Mouse (Mus musculus) lung, adult 2 months (tissue): ENCODE measurements at regions not wholly inside any gene's neighbourhood (a gene's known extent, or its start where the extent isn't known, plus 50 kb on each side); places are given as distances from the start of the nearest gene placed in this dataset.

Experiments
- CTCF ChIP-seq: fragments of 200-500 bp; IDR thresholded peaks from 2 replicates; pipeline ENCODE4 v1.5.1; 2011; ENCODE audit warnings: mild to moderate bottlenecking, low read length, control low read depth; ENCODE audit not compliant: insufficient read depth
- POLR2A ChIP-seq: fragments of 200-500 bp; IDR thresholded peaks from 2 replicates; pipeline ENCODE4 v1.6.1; 2011; ENCODE audit warnings: low read depth, mild to moderate bottlenecking, control low read depth, low read length, borderline replicate concordance; ENCODE audit errors: extremely low read depth

- TF ChIP-seq POLR2A (no peak), CTCF (no peak)
Observed at GRCm38 (mm10) chr2:48414596-48415481, 399.1 kb upstream of the Acvr2a start.
